In the genomic region with DNA sequence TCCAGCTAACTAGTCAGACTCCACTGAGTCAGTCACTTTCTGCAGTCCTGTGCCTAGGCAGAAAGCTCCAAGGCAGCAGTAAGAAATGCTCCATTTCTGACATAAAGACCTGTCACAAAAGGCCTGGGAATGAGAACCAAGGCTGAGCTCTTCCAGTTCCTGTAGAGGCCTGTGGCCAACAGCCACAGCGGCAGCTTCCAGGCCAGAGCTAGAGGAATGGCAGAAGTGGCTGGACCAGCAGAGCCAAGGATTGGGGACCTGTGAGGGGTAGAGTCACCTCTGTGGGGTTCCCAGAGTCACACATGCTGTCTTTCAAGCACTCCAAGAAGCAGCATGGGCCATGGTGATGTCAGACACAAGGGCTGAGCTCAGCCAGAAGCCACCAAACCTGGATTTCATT, we compare ENCODE assay signal across 9 mouse cellular contexts.
A peak's percentile ranks its signal among the peaks of the same experiment; 100 is the strongest.
DNase-seq lines count a peak whose midpoint lies in the region; ATAC-seq lines count a peak whose summit lies in the region.
"Had no signal": no experiment of that assay in that cellular context is flagged by ENCODE, and none has a peak within 500 bp of the region (broad histone marks: within the 10 kb centered on the region; RNA-seq: fewer than 3 reads in every experiment).

No protein-coding gene starts in this region.

- no peak overlapping the region for H3K4me3 ChIP-seq in heart, embryonic 12.5 days
- H3K4me3 ChIP-seq in heart, embryonic 11.5 days (ENCODE audit: low read depth, low read length): no peak overlapping the region
- no peak overlapping the region for H3K4me3 ChIP-seq in midbrain, embryonic 10.5 days
- H3K4me3 ChIP-seq in midbrain, embryonic 11.5 days (ENCODE audit: low read depth, low read length): no peak overlapping the region
- H3K4me3 ChIP-seq in limb, embryonic 15.5 days: no peak overlapping the region
- H3K4me3 ChIP-seq: liver, embryonic 15.5 days had no signal

- no peaks in the 10 kb centered on the region for H3K9me3 ChIP-seq in heart, embryonic 12.5 days (replicated peaks)
- H3K9me3 ChIP-seq in heart, embryonic 11.5 days (replicated peaks; ENCODE audit: control insufficient read depth, low read length): no peaks in the 10 kb centered on the region
- no peaks in the 10 kb centered on the region; the same call in 1 of the 2 replicates for H3K9me3 ChIP-seq in midbrain, embryonic 10.5 days (replicated peaks)
- H3K9me3 ChIP-seq in midbrain, embryonic 11.5 days (ENCODE audit: control insufficient read depth, low read length): no peaks in the 10 kb centered on the region; the same call in 1 of the 2 replicates
- H3K9me3 ChIP-seq in limb, embryonic 15.5 days: no peaks in the 10 kb centered on the region
- H3K9me3 ChIP-seq: liver, embryonic 15.5 days had no signal

- H3K27ac ChIP-seq in heart, embryonic 12.5 days (ENCODE audit: poor library complexity, severe bottlenecking): peak overlapping the region; percentile 53
- no peak overlapping the region for H3K27ac ChIP-seq in heart, embryonic 11.5 days (ENCODE audit: low read depth, low read length)
- H3K27ac ChIP-seq in midbrain, embryonic 10.5 days (replicated peaks): peak overlapping the region; percentile 64
- no peak overlapping the region for H3K27ac ChIP-seq in midbrain, embryonic 11.5 days (ENCODE audit: low read depth, low read length)
- peak overlapping the region; percentile 85 for H3K27ac ChIP-seq in limb, embryonic 15.5 days
- H3K27ac ChIP-seq: liver, embryonic 15.5 days had no signal

- peaks cover 66% of the 10 kb centered on the region for H3K36me3 ChIP-seq in heart, embryonic 12.5 days
- peaks cover 23% of the 10 kb centered on the region for H3K36me3 ChIP-seq in heart, embryonic 11.5 days (ENCODE audit: control insufficient read depth, insufficient read depth, low read length)
- peaks cover 95% of the 10 kb centered on the region for H3K36me3 ChIP-seq in midbrain, embryonic 10.5 days
- H3K36me3 ChIP-seq in midbrain, embryonic 11.5 days (ENCODE audit: control insufficient read depth, insufficient read depth, low read length): peaks cover 26% of the 10 kb centered on the region
- H3K36me3 ChIP-seq in limb, embryonic 15.5 days: peaks cover 59% of the 10 kb centered on the region

- H3K4me2 ChIP-seq in heart, embryonic 12.5 days: no peak overlapping the region
- no peak overlapping the region for H3K4me2 ChIP-seq in heart, embryonic 11.5 days
- H3K4me2 ChIP-seq in midbrain, embryonic 11.5 days: no peak overlapping the region
- H3K4me2 ChIP-seq in limb, embryonic 15.5 days: no peak overlapping the region
- H3K4me2 ChIP-seq: liver, embryonic 15.5 days had no signal

- H3K9ac ChIP-seq in heart, embryonic 12.5 days: 0 out of 2 replicates have a peak overlapping the region, but pooled peaks have one; percentile 32
- H3K9ac ChIP-seq in heart, embryonic 11.5 days (ENCODE audit: low read depth, low read length): no peak overlapping the region
- H3K9ac ChIP-seq in midbrain, embryonic 11.5 days (ENCODE audit: low read length): no peak overlapping the region
- H3K9ac ChIP-seq in limb, embryonic 15.5 days: no peak overlapping the region
- H3K9ac ChIP-seq: liver, embryonic 15.5 days had no signal

- DNase-seq in midbrain, embryonic 10.5 days (ENCODE audit: low spot score): no peak
- DNase-seq in midbrain, embryonic 11.5 days (ENCODE audit: low spot score, missing footprints): no peak
- no peak for DNase-seq in embryo, embryonic 11 days
- DNase-seq in thymus, adult 18-20 months: no peak
- DNase-seq in adrenal gland, postnatal 4 days (ENCODE audit: low spot score in 2 of 2): no peak

- H3K4me1 ChIP-seq in heart, embryonic 12.5 days (replicated peaks): peaks cover 34% of the 10 kb centered on the region
- peaks cover 14% of the 10 kb centered on the region for H3K4me1 ChIP-seq in heart, embryonic 11.5 days (ENCODE audit: control insufficient read depth, insufficient read depth, low read length)
- peaks cover 28% of the 10 kb centered on the region for H3K4me1 ChIP-seq in midbrain, embryonic 10.5 days
- peaks cover 6% of the 10 kb centered on the region for H3K4me1 ChIP-seq in midbrain, embryonic 11.5 days (ENCODE audit: control insufficient read depth, insufficient read depth, low read length)
- peaks cover 57% of the 10 kb centered on the region for H3K4me1 ChIP-seq in limb, embryonic 15.5 days
- H3K4me1 ChIP-seq: liver, embryonic 15.5 days had no signal

- WGBS in heart, embryonic 12.5 days: 72% methylated on average over 1 of the region's 1 CpGs
- 85% methylated on average over 1 of the region's 1 CpGs for WGBS in heart, embryonic 11.5 days (ENCODE audit: insufficient replicate concordance)
- WGBS in midbrain, embryonic 10.5 days: 92% methylated on average over 1 of the region's 1 CpGs
- WGBS in midbrain, embryonic 11.5 days: 92% methylated on average over 1 of the region's 1 CpGs
- WGBS in limb, embryonic 15.5 days: 68% methylated on average over 1 of the region's 1 CpGs

- no peaks in the 10 kb centered on the region for H3K27me3 ChIP-seq in heart, embryonic 12.5 days (replicated peaks)
- no peaks in the 10 kb centered on the region for H3K27me3 ChIP-seq in heart, embryonic 11.5 days (ENCODE audit: control insufficient read depth, insufficient read depth, low read length)
- H3K27me3 ChIP-seq in midbrain, embryonic 10.5 days (ENCODE audit: low read depth, poor library complexity, severe bottlenecking): no peaks in the 10 kb centered on the region
- H3K27me3 ChIP-seq in midbrain, embryonic 11.5 days (ENCODE audit: control insufficient read depth, insufficient read depth, low read length): no peaks in the 10 kb centered on the region
- H3K27me3 ChIP-seq in limb, embryonic 15.5 days: no peaks in the 10 kb centered on the region
- H3K27me3 ChIP-seq: liver, embryonic 15.5 days had no signal

- no peak for ATAC-seq in heart, embryonic 12.5 days (ENCODE audit: insufficient number of reproducible peaks, low FRiP score)
- no peak for ATAC-seq in heart, embryonic 11.5 days (replicated peaks; ENCODE audit: insufficient number of reproducible peaks, low FRiP score, low TSS enrichment)
- ATAC-seq in midbrain, embryonic 11.5 days (ENCODE audit: low FRiP score): no peak
- ATAC-seq in limb, embryonic 15.5 days (ENCODE audit: insufficient number of reproducible peaks, low FRiP score, low TSS enrichment, low read depth): peak; percentile 25; the same call in 1 of the 2 replicates

Comparison
In these comparisons a context has a peak if more than half of its experiments do, and no peak if none do; other contexts are left out.
1. H3K27ac ChIP-seq: peak in heart, embryonic 12.5 days (single experiment), midbrain, embryonic 10.5 days (single experiment) and limb, embryonic 15.5 days (single experiment); none in heart, embryonic 11.5 days (single experiment) and midbrain, embryonic 11.5 days (single experiment).